Mouse (Mus musculus): ENCODE data around the gene Srek1ip1. TPM values are rescaled to one million over a fixed set of nuclear protein-coding genes. Genes with fewer than 3 reads are reported as not detected.

Srek1ip1 gene
- total RNA-seq (2023) = 10 to 100 TPM; 12.7 to 13.2 TPM

GRCm38 (mm10) chr13:104792184-104792583 is at the start of gene Srek1ip1:
Gene Srek1ip1, plus strand, starts transcription at chr13:104792484.

GRCm38 (mm10) chr13:104816635-104817571 is 24.6 kb downstream of the Srek1ip1 start, which contains the start of gene Cwc27:
Gene Cwc27, minus strand, starts transcription at chr13:104817142.

DNA sequence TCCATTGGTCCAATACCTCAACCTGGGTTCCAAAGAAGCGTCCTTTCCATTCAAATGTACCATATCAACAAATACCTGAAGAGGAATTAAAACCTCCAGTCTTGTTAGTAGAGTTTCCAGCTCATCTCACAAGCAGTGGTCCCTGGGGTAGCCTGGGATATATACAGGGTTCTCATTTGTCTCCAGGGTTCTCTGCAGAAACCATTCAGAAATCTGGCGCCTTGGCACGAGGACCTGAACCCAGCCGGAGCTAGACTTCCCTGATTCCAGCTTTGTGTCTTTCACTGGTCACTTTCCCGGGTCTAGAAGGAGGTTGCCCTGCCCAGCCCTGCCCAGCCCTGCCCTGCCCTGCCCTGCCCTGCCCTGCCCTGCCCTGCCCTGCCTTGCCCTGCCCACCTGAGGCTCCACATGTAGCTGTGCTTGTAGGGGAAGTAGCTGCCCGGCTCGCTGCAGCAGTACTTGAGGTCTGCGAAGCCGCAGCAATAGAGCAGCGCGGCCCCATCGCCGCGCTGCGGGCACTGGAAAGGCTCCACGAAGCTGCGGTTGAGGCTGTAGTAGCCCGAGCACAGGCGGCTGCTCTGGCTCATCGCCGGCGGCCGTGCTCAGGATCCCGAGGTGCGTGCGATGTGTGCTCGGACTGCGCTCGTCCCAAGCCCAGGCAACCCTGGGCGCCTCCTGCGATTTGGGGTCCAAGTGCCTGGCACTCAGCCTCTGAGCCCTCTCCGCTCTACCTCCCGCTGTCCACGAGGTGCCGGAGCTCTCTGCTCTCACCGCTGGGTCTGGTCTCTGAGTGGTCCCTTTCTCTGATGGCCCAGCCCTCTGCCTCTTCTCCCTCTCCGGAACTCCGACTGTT is 71.1 kb downstream of the Srek1ip1 start, which contains the start of gene Shisal2b:
Shisal2b (minus strand) TSS at position 767 of the 853 bp plus-strand sequence.

Other genes starting within 250 kb of the Srek1ip1 start
- 10 to 100 TPM; 20.2 to 25.9 TPM for gene Cwc27, start 24.7 kb downstream of the Srek1ip1 start, total RNA-seq (2023)
- not detected for gene Shisal2b, start 71.4 kb downstream of the Srek1ip1 start, total RNA-seq (2023)

Data from monocyte, adult 59 days (primary cell).